Mouse (Mus musculus): Measurements from ENCODE around the gene Il1rl2. TPM values are rescaled to one million over a fixed set of nuclear protein-coding genes. Genes with fewer than 3 reads are reported as not detected.

Il1rl2 gene
- polyA plus RNA-seq (2012; rRNA removed), result 0.53 and 0.90 TPM in 2 replicates

- Histone ChIP-seq H3K27me3 (ENCODE audit: control insufficient read depth, insufficient read depth, low read length) (no peaks in the 10 kb centered on the region), H3K27ac (ENCODE audit: insufficient read depth, low read depth, low read length) (0 out of 2 replicates have a peak within 1 kb of the TSS, but pooled peaks have one; percentile 13), H3K4me1 (ENCODE audit: control insufficient read depth, insufficient read depth, insufficient read length, low read length) (no peaks in the 10 kb centered on the region), H3K36me3 (ENCODE audit: control insufficient read depth, insufficient read depth, low read length) (no peaks in the 10 kb centered on the region), H3K4me3 (ENCODE audit: low read depth, low read length) (peak within 1 kb of the TSS; percentile 43)
- no peak for TF ChIP-seq CTCF (IDR thresholded peaks at IDR 0.05; ENCODE audit: extremely low read depth, insufficient read length, insufficient replicate concordance, low read depth, low read length)
- TF ChIP-seq POLR2A (IDR thresholded peaks at IDR 0.05; ENCODE audit: low read depth, low read length), result no peak
- WGBS, result 51% methylated on average over 6 of the region's 6 CpGs
Observed at GRCm38 (mm10) chr1:40324457-40324856, at the start of gene Il1rl2. TSS of gene Il1rl2 (plus strand) at chr1:40324610.

DNA sequence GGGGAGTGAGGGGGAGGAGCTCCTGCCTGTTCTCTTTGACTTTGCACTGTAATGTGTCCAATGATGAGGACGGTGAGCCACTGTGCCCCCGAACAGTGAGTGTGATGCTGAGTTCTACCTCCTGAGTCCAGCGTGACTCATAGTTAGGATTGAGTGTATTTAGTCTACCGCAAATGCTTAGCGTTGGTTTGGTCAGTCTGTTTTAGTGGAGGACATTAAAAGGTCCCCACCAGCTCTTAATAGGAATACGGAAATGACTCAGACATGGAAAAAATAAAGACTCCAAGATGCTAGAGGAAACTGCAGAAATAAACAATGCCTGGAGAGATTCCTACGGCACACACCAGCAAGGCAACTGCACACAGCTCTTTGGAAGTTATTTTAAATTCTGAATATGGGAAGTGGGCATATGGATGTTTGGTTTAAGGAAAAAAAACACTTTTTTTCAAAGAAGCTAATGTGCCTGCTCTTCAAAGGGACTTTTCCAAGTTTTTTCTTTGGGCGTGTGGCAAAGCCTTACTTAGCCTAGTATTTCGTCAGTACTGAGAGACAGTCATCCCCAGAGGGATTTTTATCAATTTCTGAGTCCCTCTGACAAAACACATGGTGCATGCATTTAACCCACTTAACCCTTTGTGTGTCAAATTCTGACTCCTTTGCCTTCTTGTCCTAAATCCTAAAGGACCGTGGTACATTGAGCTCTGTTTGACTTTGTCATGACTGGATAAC is 49.0 kb upstream of the Il1rl2 start:
- no peaks in the 10 kb centered on the region for H3K36me3 ChIP-seq (ENCODE audit: control insufficient read depth, insufficient read depth, low read length)
- H3K4me3 ChIP-seq (ENCODE audit: low read depth, low read length), result no peak overlapping the region
- WGBS, result 64% methylated on average over 10 of the region's 10 CpGs
- no peak for TF ChIP-seq POLR2A (IDR thresholded peaks at IDR 0.05; ENCODE audit: low read depth, low read length)
- no peak for TF ChIP-seq CTCF (IDR thresholded peaks at IDR 0.05; ENCODE audit: extremely low read depth, insufficient read length, insufficient replicate concordance, low read depth, low read length)
- H3K4me1 ChIP-seq (ENCODE audit: control insufficient read depth, insufficient read depth, insufficient read length, low read length), result peaks cover 2% of the 10 kb centered on the region; the same call in 1 of the 2 replicates
- peak overlapping the region; percentile 57 for H3K27ac ChIP-seq (ENCODE audit: insufficient read depth, low read depth, low read length)
- H3K27me3 ChIP-seq (ENCODE audit: control insufficient read depth, insufficient read depth, low read length), result no peaks in the 10 kb centered on the region

DNA sequence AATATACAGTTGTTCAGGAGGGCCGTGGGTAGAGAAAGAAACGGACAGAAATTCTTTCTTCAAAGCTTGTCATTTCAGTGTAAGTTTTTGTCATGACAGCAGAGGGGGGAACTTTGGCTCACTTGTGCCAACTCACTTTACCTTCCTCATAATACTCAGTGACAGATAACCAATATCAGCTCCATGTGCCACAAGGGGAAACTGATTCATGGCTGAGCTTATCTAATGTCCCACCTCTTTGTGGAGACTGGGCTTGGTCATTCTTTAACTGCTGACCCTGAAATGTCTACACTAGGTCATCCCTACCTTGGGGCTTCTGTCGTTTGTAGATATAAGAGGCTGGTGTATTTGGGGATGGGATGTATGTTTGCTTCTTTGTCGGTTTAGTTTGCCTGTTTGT is 46.5 kb upstream of the Il1rl2 start:
- Histone ChIP-seq H3K4me3 (ENCODE audit: low read depth, low read length) (no peak overlapping the region), H3K27me3 (ENCODE audit: control insufficient read depth, insufficient read depth, low read length) (no peaks in the 10 kb centered on the region), H3K36me3 (ENCODE audit: control insufficient read depth, insufficient read depth, low read length) (no peaks in the 10 kb centered on the region), H3K27ac (ENCODE audit: insufficient read depth, low read depth, low read length) (no peak overlapping the region), H3K4me1 (ENCODE audit: control insufficient read depth, insufficient read depth, insufficient read length, low read length) (peaks cover 2% of the 10 kb centered on the region; the same call in 1 of the 2 replicates)
- no peak for TF ChIP-seq POLR2A (IDR thresholded peaks at IDR 0.05; ENCODE audit: low read depth, low read length)
- TF ChIP-seq CTCF (IDR thresholded peaks at IDR 0.05; ENCODE audit: extremely low read depth, insufficient read length, insufficient replicate concordance, low read depth, low read length), result no peak
- WGBS, result 60% methylated on average over 4 of the region's 4 CpGs

GRCm38 (mm10) chr1:40278720-40279119 is 45.7 kb upstream of the Il1rl2 start:
- H3K36me3 ChIP-seq (ENCODE audit: control insufficient read depth, insufficient read depth, low read length), result no peaks in the 10 kb centered on the region
- no peak for TF ChIP-seq POLR2A (IDR thresholded peaks at IDR 0.05; ENCODE audit: low read depth, low read length)
- no peak for TF ChIP-seq CTCF (IDR thresholded peaks at IDR 0.05; ENCODE audit: extremely low read depth, insufficient read length, insufficient replicate concordance, low read depth, low read length)
- no peak overlapping the region for H3K27ac ChIP-seq (ENCODE audit: insufficient read depth, low read depth, low read length)
- no peaks in the 10 kb centered on the region for H3K27me3 ChIP-seq (ENCODE audit: control insufficient read depth, insufficient read depth, low read length)
- 71% methylated on average over 2 of the region's 2 CpGs for WGBS
- H3K4me1 ChIP-seq (ENCODE audit: control insufficient read depth, insufficient read depth, insufficient read length, low read length), result peaks cover 2% of the 10 kb centered on the region; the same call in 1 of the 2 replicates
- H3K4me3 ChIP-seq (ENCODE audit: low read depth, low read length), result no peak overlapping the region

GRCm38 (mm10) chr1:40279182-40279743 is 45.1 kb upstream of the Il1rl2 start:
- Histone ChIP-seq H3K27ac (ENCODE audit: insufficient read depth, low read depth, low read length) (no peak overlapping the region), H3K4me3 (ENCODE audit: low read depth, low read length) (no peak overlapping the region), H3K36me3 (ENCODE audit: control insufficient read depth, insufficient read depth, low read length) (no peaks in the 10 kb centered on the region), H3K27me3 (ENCODE audit: control insufficient read depth, insufficient read depth, low read length) (no peaks in the 10 kb centered on the region), H3K4me1 (ENCODE audit: control insufficient read depth, insufficient read depth, insufficient read length, low read length) (peaks cover 2% of the 10 kb centered on the region; the same call in 1 of the 2 replicates)
- TF ChIP-seq CTCF (IDR thresholded peaks at IDR 0.05; ENCODE audit: extremely low read depth, insufficient read length, insufficient replicate concordance, low read depth, low read length), result no peak
- no peak for TF ChIP-seq POLR2A (IDR thresholded peaks at IDR 0.05; ENCODE audit: low read depth, low read length)
- 35% methylated on average over 11 of the region's 11 CpGs for WGBS

DNA sequence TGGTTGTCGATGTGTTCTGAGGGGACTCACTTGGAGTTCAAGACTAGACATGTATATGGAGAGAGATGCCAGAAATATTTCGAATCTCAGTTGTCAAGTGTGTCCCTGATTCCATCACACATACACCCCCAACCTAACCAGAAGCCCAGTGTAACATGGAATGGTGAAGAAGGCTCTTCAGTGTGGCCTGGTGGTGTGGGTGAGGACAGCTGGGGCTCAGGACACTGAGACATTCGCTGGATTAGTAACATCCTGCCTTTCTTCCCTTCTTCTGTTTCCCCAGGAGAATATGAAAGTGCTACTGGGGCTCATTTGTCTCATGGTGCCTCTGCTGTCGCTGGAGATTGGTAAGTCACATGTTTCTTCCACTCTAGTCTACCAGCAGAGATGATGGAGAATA is 42.5 kb upstream of the Il1rl2 start:
- no peaks in the 10 kb centered on the region for H3K4me1 ChIP-seq (ENCODE audit: control insufficient read depth, insufficient read depth, insufficient read length, low read length)
- H3K27ac ChIP-seq (ENCODE audit: insufficient read depth, low read depth, low read length), result no peak overlapping the region
- 74% methylated on average over 4 of the region's 4 CpGs for WGBS
- no peak overlapping the region for H3K4me3 ChIP-seq (ENCODE audit: low read depth, low read length)
- H3K27me3 ChIP-seq (ENCODE audit: control insufficient read depth, insufficient read depth, low read length), result no peaks in the 10 kb centered on the region
- H3K36me3 ChIP-seq (ENCODE audit: control insufficient read depth, insufficient read depth, low read length), result no peaks in the 10 kb centered on the region
- TF ChIP-seq POLR2A (IDR thresholded peaks at IDR 0.05; ENCODE audit: low read depth, low read length), result no peak

DNA sequence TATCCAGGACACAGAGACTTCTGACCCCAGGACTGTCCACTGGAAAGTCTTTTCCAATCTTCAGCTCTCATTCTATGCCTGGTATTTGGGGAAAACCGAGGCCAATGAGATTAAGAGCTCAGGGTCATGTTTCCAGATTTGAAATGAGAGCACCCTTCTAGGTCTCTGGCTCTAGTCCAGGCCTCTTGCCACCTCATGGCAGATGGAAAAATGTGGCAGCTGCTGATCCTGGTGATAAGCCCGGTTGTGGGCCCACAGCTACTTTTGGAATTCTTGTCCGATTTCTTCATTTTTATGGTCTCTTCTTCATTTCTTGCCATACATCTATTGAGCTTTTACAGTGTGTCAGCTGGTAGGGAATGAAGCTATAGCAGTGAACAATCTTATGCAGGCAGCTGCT is 42.0 kb upstream of the Il1rl2 start:
- Histone ChIP-seq H3K36me3 (ENCODE audit: control insufficient read depth, insufficient read depth, low read length) (no peaks in the 10 kb centered on the region), H3K4me1 (ENCODE audit: control insufficient read depth, insufficient read depth, insufficient read length, low read length) (no peaks in the 10 kb centered on the region), H3K27me3 (ENCODE audit: control insufficient read depth, insufficient read depth, low read length) (no peaks in the 10 kb centered on the region), H3K27ac (ENCODE audit: insufficient read depth, low read depth, low read length) (no peak overlapping the region), H3K4me3 (ENCODE audit: low read depth, low read length) (no peak overlapping the region)
- TF ChIP-seq POLR2A (IDR thresholded peaks at IDR 0.05; ENCODE audit: low read depth, low read length) (no peak), CTCF (IDR thresholded peaks at IDR 0.05; ENCODE audit: extremely low read depth, insufficient read length, insufficient replicate concordance, low read depth, low read length) (no peak)
- WGBS, result 76% methylated on average over 3 of the region's 3 CpGs

Data from small intestine, adult 2 months (tissue).